Mouse (Mus musculus): ENCODE results near the gene Thegl. TPM values are rescaled to one million over a fixed set of nuclear protein-coding genes. Genes with fewer than 3 reads are reported as not detected.
"Not testable (repeated sequence)": the region's sequence is repeated elsewhere in the genome, so short reads cannot be mapped to it uniquely, and the experiment has no call there.

Gene Thegl
- total RNA-seq, 1 experiment from 2014 or later, result not detected

DNA sequence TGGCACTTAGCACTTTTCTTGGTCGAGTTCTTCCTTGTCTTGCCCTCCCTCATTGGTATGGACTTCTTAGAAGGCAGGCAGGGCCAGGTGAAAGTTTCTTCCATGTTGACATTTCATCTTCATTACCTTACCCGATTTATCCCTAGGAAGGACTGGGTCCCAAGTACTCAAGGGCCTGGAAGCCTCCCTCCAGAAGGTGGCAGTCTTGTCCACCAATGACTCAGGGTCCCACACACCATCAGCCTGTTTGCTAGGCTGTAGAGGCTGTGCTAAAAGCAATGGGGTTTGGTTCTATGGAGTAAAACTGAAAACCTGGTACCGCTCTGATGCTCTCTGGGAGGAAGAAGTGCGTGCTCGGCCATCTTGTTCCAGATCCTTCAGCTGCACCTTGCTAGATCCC is 13.9 kb downstream of the Thegl start:
- peak; percentile 64 to 67; a peak in 2 of 4 replicates for ATAC-seq (replicated peaks in 1 of 2; ENCODE audit: insufficient read depth in 1 of 2, low FRiP score in 2 of 2, low TSS enrichment in 1 of 2, low read depth in 1 of 2, poor library complexity in 2 of 2, severe bottlenecking in 2 of 2)

DNA sequence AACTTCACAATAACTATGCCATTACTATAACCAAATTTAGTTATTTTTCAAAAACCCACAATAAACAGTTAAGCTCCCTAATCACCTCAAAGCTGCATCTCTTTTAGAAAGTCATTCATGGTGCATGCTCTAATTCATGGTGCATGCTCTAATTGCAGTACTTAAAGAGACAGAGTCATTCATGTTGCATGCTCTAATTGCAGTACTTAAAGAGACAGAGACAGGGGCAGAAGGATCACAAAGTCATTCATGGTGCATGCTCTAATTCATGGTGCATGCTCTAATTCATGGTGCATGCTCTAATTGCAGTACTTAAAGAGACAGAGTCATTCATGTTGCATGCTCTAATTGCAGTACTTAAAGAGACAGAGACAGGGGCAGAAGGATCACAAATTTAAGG is 19.3 kb downstream of the Thegl start:
- ATAC-seq (replicated peaks in 1 of 2; ENCODE audit: insufficient read depth in 1 of 2, low FRiP score in 2 of 2, low TSS enrichment in 1 of 2, low read depth in 1 of 2, poor library complexity in 2 of 2, severe bottlenecking in 2 of 2), result not testable (repeated sequence)

DNA sequence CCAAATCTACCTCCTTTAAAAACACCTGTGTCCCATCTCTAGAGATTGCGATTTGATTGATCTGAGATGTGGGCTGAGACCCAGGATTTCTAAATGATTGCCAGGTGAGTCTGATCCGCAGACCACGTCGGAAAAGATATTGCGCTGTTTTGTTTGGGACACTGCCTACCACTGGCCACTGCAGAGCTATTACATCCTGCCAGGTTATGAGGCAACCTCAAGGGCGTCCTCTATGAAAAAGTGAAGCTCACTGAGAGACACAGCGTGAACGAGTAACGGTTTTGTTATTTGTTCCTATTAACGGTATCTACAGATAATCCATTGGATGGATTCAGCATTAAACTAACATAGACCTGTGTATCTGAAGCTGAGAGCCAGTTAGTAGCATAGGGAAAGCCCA is 22.6 kb downstream of the Thegl start:
- ATAC-seq (replicated peaks in 1 of 2; ENCODE audit: insufficient read depth in 1 of 2, low FRiP score in 2 of 2, low TSS enrichment in 1 of 2, low read depth in 1 of 2, poor library complexity in 2 of 2, severe bottlenecking in 2 of 2), result peak; percentile 58 to 69; a peak in 3 of 4 replicates

DNA sequence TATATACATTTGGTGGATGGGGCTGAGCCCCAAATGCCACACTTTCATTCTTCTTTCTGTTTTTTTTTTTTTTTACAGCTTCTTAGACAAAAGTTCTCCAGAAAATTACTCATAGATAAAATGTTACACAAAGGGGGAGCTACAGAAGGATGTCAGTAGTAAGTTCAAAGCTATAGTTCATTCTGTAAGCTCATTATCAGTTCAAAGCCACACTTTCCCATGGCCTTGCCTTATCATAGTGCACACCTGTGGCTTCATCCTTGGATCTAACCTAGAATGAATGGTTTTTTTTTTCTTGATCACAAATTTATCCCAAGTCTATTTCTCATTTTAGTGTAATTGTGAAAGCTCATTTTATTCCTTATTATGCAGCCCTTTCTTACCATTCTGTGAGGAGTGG is 23.6 kb downstream of the Thegl start:
- ATAC-seq (replicated peaks in 1 of 2; ENCODE audit: insufficient read depth in 1 of 2, low FRiP score in 2 of 2, low TSS enrichment in 1 of 2, low read depth in 1 of 2, poor library complexity in 2 of 2, severe bottlenecking in 2 of 2), result no peak

DNA sequence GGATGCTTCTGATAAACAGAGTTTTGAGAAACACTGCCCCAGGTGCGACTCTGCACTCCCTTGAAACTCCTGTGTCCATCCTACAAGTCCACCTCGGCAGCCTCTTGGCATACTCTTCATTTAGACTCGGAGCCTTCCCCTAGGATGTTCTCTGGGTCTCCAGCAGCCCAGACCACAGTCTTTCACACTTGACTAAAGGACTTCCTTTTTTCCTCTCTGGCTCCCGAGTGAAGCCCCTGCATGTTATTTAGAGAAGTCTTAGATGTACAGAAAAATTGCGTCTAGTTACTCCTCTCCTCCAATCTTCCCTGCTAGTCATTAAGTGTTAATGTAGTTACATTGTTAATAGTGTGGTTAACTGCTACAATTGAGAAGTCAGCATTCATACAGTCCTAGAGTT is 28.5 kb downstream of the Thegl start:
- peak; percentile 42 to 72; a peak in 3 of 4 replicates for ATAC-seq (replicated peaks in 1 of 2; ENCODE audit: insufficient read depth in 1 of 2, low FRiP score in 2 of 2, low TSS enrichment in 1 of 2, low read depth in 1 of 2, poor library complexity in 2 of 2, severe bottlenecking in 2 of 2)

DNA sequence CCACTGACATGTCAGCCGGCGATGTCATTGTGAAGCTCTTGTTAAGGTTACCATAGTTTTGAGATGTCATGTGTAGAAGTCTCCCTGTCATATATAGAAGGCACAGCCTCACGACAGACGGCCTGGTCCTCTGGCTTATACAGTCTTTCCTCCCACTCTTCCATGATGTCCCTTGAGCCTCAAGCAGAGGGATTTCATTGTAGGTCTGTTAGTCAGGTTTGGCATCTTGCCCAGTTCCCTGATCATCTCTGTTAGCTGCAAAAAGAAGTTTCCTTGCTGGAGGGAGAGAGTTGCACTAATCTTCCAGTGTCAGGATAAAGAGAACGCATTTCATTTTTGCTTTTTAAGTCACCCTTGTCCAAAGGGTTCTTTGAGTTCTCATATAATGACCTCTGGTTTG is 36.8 kb downstream of the Thegl start:
- no peak for ATAC-seq (replicated peaks in 1 of 2; ENCODE audit: insufficient read depth in 1 of 2, low FRiP score in 2 of 2, low TSS enrichment in 1 of 2, low read depth in 1 of 2, poor library complexity in 2 of 2, severe bottlenecking in 2 of 2)

DNA sequence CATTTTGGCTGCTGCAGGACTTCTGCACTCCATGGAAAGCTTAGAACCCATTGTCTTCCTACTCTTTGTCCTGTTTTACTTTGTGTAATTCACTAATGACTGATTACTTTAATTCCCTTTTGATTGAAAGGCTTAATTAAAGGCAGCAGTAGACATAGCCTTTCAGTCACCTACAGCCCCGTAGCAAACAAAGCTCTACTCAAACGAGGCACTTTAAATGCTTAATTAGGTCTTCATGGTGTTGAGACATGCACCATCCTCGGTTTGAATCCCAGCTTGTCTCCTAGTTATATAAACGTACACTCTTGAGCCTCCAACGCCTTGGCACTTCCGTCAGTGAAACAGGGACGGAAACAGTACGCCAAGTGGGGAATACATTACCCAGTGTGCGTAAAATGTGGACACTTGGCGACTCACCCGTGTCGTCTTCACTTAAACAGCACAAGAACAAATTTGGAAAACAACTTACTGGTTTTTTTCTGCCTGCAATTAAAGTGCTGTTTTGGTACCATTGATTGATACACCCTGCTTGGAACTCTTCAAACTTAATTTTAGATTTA is 41.1 kb downstream of the Thegl start:
- ATAC-seq (replicated peaks in 1 of 2; ENCODE audit: insufficient read depth in 1 of 2, low FRiP score in 2 of 2, low TSS enrichment in 1 of 2, low read depth in 1 of 2, poor library complexity in 2 of 2, severe bottlenecking in 2 of 2), result no peak

DNA sequence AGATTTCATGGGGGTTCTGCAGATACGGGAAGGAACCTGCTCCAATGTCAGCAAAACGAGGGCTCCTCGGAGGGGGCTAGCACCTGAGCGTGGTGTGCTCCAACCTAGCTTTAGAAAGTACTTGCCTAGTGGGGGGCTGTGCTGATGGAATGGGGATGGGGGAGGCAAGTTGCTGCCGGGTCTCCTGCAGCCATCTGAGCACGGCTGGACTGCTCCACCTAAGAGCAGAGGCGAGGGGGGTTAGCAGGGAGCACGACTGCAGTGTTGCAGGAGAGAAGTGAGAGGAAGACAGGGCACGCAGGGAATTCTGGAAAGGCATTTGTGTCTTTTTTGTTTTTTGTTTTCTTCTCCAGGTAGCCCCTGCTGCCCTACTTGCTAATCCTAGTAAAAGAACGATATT is 44.5 kb downstream of the Thegl start:
- no peak for ATAC-seq (replicated peaks in 1 of 2; ENCODE audit: insufficient read depth in 1 of 2, low FRiP score in 2 of 2, low TSS enrichment in 1 of 2, low read depth in 1 of 2, poor library complexity in 2 of 2, severe bottlenecking in 2 of 2)

DNA sequence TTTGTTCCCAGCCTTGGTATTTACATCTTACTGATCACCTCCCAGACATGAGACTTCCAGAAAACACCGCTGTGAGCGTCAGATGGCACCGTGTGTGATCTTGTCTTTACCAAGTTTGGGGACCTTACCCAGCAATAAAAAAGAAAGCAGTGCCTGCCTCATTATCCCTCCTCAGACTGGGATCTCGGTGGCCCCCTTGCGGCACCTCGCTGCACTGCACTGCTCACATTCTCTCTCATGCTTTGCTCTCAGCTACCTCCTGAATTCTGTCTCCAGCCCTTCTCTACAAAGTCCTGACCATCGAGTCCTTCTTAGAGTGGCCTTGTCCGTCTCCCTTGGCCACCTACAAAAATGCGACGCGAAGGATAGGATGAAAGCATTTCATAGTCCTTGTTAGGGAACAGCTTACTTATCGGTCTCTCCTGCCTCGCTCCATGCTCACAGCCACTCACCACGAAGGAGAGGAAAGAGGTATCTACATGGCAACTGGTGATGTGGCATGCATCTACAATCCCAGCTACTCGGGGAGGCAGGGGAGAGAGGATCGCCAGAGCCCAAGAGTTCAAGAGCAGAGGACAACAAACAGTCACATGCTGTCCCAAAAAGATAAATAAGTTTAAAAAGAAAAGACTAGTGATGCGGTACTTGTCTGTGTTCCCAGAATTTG is 45.7 kb downstream of the Thegl start:
- ATAC-seq (replicated peaks in 1 of 2; ENCODE audit: insufficient read depth in 1 of 2, low FRiP score in 2 of 2, low TSS enrichment in 1 of 2, low read depth in 1 of 2, poor library complexity in 2 of 2, severe bottlenecking in 2 of 2), result peak; percentile 78 to 85

DNA sequence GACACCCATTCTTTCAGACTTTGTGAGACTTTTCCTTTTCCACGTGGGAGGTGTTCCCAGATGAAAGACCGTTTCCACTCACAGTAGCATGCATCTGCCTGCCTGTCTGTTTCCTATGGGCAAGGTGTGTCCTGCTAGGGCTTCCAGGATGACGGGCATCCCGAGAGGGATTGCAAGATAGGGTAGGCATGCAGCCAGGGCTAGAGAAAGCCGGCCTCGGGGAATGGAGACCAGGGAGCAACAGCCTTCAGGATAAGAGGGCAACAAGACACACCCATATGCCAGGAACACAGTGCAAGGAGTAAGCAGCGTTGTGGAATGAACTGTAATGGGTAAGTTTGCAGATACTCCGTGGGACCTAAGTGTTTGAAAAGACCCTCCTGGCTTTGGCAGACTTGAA is 51.5 kb downstream of the Thegl start:
- no peak for ATAC-seq (replicated peaks in 1 of 2; ENCODE audit: insufficient read depth in 1 of 2, low FRiP score in 2 of 2, low TSS enrichment in 1 of 2, low read depth in 1 of 2, poor library complexity in 2 of 2, severe bottlenecking in 2 of 2)

DNA sequence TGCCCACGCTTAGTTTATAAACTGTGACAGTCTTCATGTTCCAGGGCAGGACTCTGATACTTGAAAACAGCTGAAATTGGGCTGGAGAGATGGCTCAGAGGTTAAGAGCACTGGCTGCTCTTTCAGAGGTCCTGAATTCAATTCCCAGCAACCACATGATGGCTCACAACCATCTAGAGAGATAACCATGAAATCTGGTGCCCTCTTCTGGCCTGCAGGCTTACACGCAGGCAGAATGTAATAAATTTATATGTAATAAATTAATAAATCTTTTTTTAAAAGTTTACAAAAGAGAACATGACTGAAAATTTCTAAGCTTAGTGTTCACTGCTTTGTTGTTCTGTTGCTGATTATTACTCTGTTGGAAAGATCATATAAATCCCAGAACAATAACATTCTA is 55.2 kb downstream of the Thegl start:
- ATAC-seq (replicated peaks in 1 of 2; ENCODE audit: insufficient read depth in 1 of 2, low FRiP score in 2 of 2, low TSS enrichment in 1 of 2, low read depth in 1 of 2, poor library complexity in 2 of 2, severe bottlenecking in 2 of 2), result no peak

DNA sequence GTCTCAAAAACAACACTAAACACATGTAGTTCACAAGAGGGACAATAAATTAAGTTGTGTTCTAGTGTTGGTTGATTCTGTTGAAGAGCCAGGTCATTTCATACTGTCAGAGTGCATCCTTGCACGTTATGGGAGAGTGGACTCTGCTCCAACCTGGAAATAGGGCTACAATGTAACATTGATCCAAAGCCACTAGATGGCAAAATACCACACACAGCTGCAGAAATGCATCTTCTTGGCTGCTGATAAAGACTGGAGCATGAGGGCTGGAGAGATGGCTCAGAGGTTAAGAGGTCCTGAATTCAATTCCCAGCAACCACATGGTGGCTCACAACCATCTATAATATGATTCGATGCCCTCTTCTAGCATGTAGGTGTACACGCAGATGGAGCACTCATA is 55.8 kb downstream of the Thegl start:
- no peak for ATAC-seq (replicated peaks in 1 of 2; ENCODE audit: insufficient read depth in 1 of 2, low FRiP score in 2 of 2, low TSS enrichment in 1 of 2, low read depth in 1 of 2, poor library complexity in 2 of 2, severe bottlenecking in 2 of 2)

DNA sequence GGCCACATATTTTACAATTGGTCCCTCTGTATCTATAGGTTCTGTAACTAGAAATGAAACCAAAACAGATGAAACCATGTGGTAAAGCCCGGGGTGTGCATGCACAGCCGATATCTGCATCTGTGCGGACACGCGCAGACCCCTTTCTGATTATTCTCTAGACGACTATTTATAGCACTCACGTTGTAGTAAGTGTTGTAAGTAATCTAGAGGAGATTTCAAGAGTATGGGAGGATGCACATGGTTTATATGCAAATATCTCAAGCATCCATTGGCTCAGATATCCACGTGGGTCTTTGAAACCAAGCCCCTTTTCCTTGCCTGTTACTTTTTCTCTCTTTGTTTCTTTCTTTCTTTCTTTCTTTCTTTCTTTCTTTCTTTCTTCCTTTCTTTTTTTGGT is 58.0 kb downstream of the Thegl start:
- no peak for ATAC-seq (replicated peaks in 1 of 2; ENCODE audit: insufficient read depth in 1 of 2, low FRiP score in 2 of 2, low TSS enrichment in 1 of 2, low read depth in 1 of 2, poor library complexity in 2 of 2, severe bottlenecking in 2 of 2)

DNA sequence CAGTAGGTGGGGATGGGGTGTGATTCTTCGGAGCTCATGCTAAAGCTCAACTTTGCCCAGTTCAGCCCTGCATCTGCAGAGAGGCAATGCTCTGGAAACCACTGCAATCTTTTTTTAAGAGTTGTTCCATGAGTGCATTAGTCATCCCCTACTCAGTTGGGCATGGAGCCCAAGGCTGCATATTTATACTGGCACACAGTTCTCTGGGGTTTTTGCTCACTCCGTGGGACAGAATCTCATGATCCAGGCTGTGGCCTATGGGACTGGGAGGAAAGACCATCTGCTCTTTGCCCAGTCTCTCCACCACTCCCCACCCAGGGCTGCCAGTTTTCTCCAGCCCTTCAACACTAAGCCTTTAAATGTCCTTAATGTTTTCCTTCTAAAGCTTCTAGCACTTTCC is 59.1 kb downstream of the Thegl start:
- ATAC-seq (replicated peaks in 1 of 2; ENCODE audit: insufficient read depth in 1 of 2, low FRiP score in 2 of 2, low TSS enrichment in 1 of 2, low read depth in 1 of 2, poor library complexity in 2 of 2, severe bottlenecking in 2 of 2), result no peak

DNA sequence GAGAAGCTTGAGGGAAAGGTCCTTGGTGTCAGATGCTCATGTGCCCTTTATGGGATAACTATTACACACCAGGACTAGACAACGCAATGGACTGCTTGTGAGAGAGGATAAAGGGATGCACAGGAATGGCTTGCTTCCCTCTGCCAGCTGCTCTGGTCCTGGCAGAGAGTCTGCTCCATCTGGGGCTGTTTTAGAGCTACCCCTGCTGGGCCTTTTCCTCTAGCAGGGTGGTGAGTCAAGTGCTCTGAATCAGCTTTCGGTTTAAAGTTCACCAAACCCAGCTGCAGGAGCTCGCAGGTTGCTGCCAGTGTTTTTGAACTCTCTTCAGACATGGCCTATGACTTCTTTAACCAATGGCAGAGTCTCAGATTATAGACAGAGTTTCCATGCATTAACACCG is 60.1 kb downstream of the Thegl start:
- no peak for ATAC-seq (replicated peaks in 1 of 2; ENCODE audit: insufficient read depth in 1 of 2, low FRiP score in 2 of 2, low TSS enrichment in 1 of 2, low read depth in 1 of 2, poor library complexity in 2 of 2, severe bottlenecking in 2 of 2)

DNA sequence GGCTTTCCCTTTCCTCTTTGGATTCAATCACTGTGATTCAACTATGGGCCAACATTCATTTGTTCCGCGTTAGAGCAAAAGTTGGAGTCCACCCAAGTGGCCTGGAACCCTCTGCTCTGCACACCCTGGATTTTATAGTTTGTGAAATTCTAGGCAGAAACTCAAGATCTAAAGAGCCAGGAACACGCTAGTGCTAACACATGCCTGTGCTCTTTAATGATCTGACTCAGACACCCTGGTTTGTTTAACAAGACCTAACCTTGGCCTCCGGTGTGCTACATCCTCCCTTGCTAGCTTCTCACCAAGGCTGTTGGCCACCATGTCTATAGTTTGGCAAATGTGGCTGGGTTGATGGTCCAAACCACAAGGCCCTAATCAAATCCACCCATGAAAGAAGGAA is 64.9 kb downstream of the Thegl start:
- ATAC-seq (replicated peaks in 1 of 2; ENCODE audit: insufficient read depth in 1 of 2, low FRiP score in 2 of 2, low TSS enrichment in 1 of 2, low read depth in 1 of 2, poor library complexity in 2 of 2, severe bottlenecking in 2 of 2), result no peak

DNA sequence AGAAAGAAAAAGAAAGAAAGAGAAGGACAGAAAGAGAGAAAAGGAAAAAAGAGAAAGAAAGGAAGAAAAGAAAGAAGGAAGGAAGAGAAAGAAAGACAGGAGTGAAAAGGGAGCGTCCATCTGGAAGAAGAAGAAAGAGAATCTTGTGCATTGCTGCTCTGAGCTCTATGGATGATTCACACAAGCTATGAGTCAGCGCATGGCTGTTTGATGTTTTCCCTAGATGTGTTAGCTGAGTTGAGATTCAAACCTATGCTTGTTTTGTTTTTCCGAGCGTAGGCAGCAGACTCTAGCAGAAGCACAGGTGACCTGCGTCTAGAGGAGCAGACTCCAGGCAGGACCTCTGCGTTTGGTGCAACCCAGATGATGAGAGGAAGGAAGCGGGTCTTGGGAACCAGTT is 66.9 kb downstream of the Thegl start:
- ATAC-seq (replicated peaks in 1 of 2; ENCODE audit: insufficient read depth in 1 of 2, low FRiP score in 2 of 2, low TSS enrichment in 1 of 2, low read depth in 1 of 2, poor library complexity in 2 of 2, severe bottlenecking in 2 of 2), result no peak

DNA sequence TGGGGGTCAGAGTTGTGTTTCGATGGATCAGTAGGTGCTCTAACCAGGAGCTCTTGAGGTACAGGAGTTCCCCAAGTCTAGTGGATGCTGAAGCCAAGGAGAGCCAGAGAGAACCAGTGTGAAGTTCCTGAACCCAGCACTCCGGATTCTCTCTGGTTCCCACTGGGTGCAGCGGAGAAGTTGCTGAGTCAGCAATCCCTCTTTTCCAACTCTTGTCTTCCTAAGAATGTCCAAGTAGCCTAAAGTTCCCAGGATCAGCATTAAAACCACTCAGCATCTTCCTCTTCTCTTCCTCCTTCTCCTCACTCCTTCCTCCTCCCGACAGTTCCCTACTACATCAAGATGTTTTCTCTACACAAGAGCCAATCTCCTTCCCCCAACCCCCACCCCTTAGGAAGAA is 68.6 kb downstream of the Thegl start:
- ATAC-seq (replicated peaks in 1 of 2; ENCODE audit: insufficient read depth in 1 of 2, low FRiP score in 2 of 2, low TSS enrichment in 1 of 2, low read depth in 1 of 2, poor library complexity in 2 of 2, severe bottlenecking in 2 of 2), result no peak

DNA sequence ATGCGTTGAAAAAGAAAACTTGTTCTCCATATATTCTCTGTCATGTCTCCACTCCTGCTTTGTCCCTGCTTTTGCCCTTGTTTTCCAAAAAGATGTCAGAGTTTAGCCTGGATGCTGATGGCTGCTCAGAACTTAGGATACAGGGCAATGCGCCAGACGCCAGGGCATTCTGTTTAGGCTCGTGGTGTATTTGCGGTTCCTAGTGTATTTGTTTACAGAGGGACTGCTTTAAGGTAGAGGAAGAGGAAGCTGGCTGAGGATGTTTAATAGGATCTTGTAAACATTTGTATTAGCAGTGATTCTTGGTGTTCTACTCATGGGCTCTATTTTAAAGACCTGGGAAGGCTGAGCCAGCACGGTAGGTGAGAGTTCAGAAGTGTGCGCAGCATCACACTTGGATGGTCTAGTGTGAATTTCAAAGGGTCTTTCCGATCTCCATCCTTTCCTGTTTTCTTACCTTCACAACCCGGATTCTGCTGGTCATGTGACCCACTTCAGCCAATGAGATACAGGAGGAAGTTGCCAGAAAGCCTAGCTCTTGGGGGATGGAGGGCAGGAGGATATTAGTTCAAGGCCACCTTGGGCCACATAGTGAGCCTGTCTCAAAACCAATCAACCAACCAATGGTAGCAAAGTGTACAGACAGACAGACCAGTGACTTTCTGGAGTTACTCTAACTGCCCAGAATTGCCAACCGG is 70.1 kb downstream of the Thegl start:
- ATAC-seq (replicated peaks in 1 of 2; ENCODE audit: insufficient read depth in 1 of 2, low FRiP score in 2 of 2, low TSS enrichment in 1 of 2, low read depth in 1 of 2, poor library complexity in 2 of 2, severe bottlenecking in 2 of 2), result no peak

Measured in hematopoietic stem cell, adult 5-6 weeks (primary cell).